Mouse (Mus musculus): ENCODE data around the gene Mamstr. TPM values are rescaled to one million over a fixed set of nuclear protein-coding genes. Genes with fewer than 3 reads are reported as not detected.
"Not testable (repeated sequence)": the region's sequence is repeated elsewhere in the genome, so short reads cannot be mapped to it uniquely, and the experiment has no call there.

Gene Mamstr
- polyA plus RNA-seq, 1 experiment from 2014 or later, result 11.4 TPM

GRCm38 (mm10) chr7:45642503-45643255, 2.9 kb downstream of the Mamstr start:
- H3K36me3 ChIP-seq, result no peaks in the 10 kb centered on the region
- H3K4me2 ChIP-seq (replicated peaks), result peak overlapping the region; percentile 80
- peak overlapping the region; percentile 55 for H3K4me3 ChIP-seq
- WGBS, result 32% methylated on average over 16 of the region's 16 CpGs
- H3K4me1 ChIP-seq, result peaks cover 42% of the 10 kb centered on the region
- H3K9ac ChIP-seq, result peak overlapping the region; percentile 84
- ATAC-seq (ENCODE audit: low FRiP score, low read depth), result no peak
- H3K27ac ChIP-seq, result peak overlapping the region; percentile 94
- H3K9me3 ChIP-seq, result no peaks in the 10 kb centered on the region
- H3K27me3 ChIP-seq, result no peaks in the 10 kb centered on the region

GRCm38 (mm10) chr7:45643441-45644178, 3.8 kb downstream of the Mamstr start:
- H3K4me2 ChIP-seq (replicated peaks), result peak overlapping the region; percentile 80
- H3K27ac ChIP-seq, result peak overlapping the region; percentile 94
- H3K9me3 ChIP-seq, result no peaks in the 10 kb centered on the region
- under 1% methylated on average over 28 of the region's 28 CpGs for WGBS
- H3K4me1 ChIP-seq, result peaks cover 35% of the 10 kb centered on the region
- H3K4me3 ChIP-seq, result peak overlapping the region; percentile 55
- H3K9ac ChIP-seq, result peak overlapping the region; percentile 84
- H3K27me3 ChIP-seq, result no peaks in the 10 kb centered on the region
- peak; percentile 91 for ATAC-seq (ENCODE audit: low FRiP score, low read depth)
- H3K36me3 ChIP-seq, result no peaks in the 10 kb centered on the region

- 4% methylated on average over 18 of the region's 18 CpGs for WGBS
- 0 out of 2 replicates have a peak, but pooled peaks have one; percentile 12 for ATAC-seq (ENCODE audit: low FRiP score, low read depth)
These were observed 4.4 kb downstream of the Mamstr start for GRCm38 (mm10) chr7:45644183-45644582.

GRCm38 (mm10) chr7:45644872-45645590, 5.3 kb downstream of the Mamstr start:
- no peaks in the 10 kb centered on the region for H3K9me3 ChIP-seq
- H3K4me2 ChIP-seq (replicated peaks), result peak overlapping the region; percentile 80
- H3K36me3 ChIP-seq, result no peaks in the 10 kb centered on the region
- H3K27ac ChIP-seq, result 0 out of 2 replicates have a peak overlapping the region, but pooled peaks have one; percentile 84
- 61% methylated on average over 6 of the region's 6 CpGs for WGBS
- H3K27me3 ChIP-seq, result no peaks in the 10 kb centered on the region
- no peak for ATAC-seq (ENCODE audit: low FRiP score, low read depth)
- H3K9ac ChIP-seq, result 0 out of 2 replicates have a peak overlapping the region, but pooled peaks have one; percentile 57
- H3K4me1 ChIP-seq, result peaks cover 35% of the 10 kb centered on the region
- peak overlapping the region; percentile 43 for H3K4me3 ChIP-seq

More at GRCm38 (mm10) chr7:45644183-45644582, 4.4 kb downstream of the Mamstr start:
- Histone ChIP-seq H3K4me1 (peaks cover 35% of the 10 kb centered on the region), H3K9ac (peak overlapping the region; percentile 57), H3K4me2 (replicated peaks) (peak overlapping the region; percentile 80), H3K4me3 (peak overlapping the region; percentile 43), H3K36me3 (no peaks in the 10 kb centered on the region), H3K27ac (peak overlapping the region; percentile 84), H3K27me3 (no peaks in the 10 kb centered on the region), H3K9me3 (no peaks in the 10 kb centered on the region)

GRCm38 (mm10) chr7:45645591-45645971, 5.8 kb downstream of the Mamstr start:
- Histone ChIP-seq H3K36me3 (no peaks in the 10 kb centered on the region), H3K27ac (no peak overlapping the region), H3K4me1 (peaks cover 35% of the 10 kb centered on the region), H3K4me3 (no peak overlapping the region), H3K27me3 (no peaks in the 10 kb centered on the region), H3K9ac (no peak overlapping the region), H3K9me3 (no peaks in the 10 kb centered on the region), H3K4me2 (replicated peaks) (no peak overlapping the region)
- no peak for ATAC-seq (ENCODE audit: low FRiP score, low read depth)
- WGBS, result 87% methylated on average over 7 of the region's 7 CpGs

GRCm38 (mm10) chr7:45646671-45647070, 6.9 kb downstream of the Mamstr start:
- Histone ChIP-seq H3K4me2 (replicated peaks) (no peak overlapping the region), H3K9ac (no peak overlapping the region), H3K36me3 (no peaks in the 10 kb centered on the region), H3K9me3 (no peaks in the 10 kb centered on the region), H3K4me1 (peaks cover 24% of the 10 kb centered on the region), H3K27me3 (no peaks in the 10 kb centered on the region), H3K4me3 (no peak overlapping the region), H3K27ac (no peak overlapping the region)
- 81% methylated on average over 4 of the region's 4 CpGs for WGBS
- no peak for ATAC-seq (ENCODE audit: low FRiP score, low read depth)

- no peak overlapping the region for H3K4me3 ChIP-seq
These were observed 9.6 kb downstream of the Mamstr start for GRCm38 (mm10) chr7:45649351-45649750.

GRCm38 (mm10) chr7:45650484-45650883, 10.7 kb downstream of the Mamstr start:
- H3K27me3 ChIP-seq; H3K36me3 ChIP-seq; H3K4me2 ChIP-seq (replicated peaks); ATAC-seq (ENCODE audit: low FRiP score, low read depth); H3K9ac ChIP-seq; H3K9me3 ChIP-seq; H3K27ac ChIP-seq; H3K4me1 ChIP-seq; H3K4me3 ChIP-seq: not testable (repeated sequence)
- WGBS, result 92% methylated on average over 20 of the region's 20 CpGs

More at GRCm38 (mm10) chr7:45649351-45649750, 9.6 kb downstream of the Mamstr start:
- WGBS, result 77% methylated on average over 8 of the region's 8 CpGs
- H3K9ac ChIP-seq, result no peak overlapping the region
- H3K27me3 ChIP-seq, result no peaks in the 10 kb centered on the region
- H3K4me1 ChIP-seq, result peaks cover 6% of the 10 kb centered on the region
- H3K27ac ChIP-seq, result no peak overlapping the region
- H3K4me2 ChIP-seq (replicated peaks), result no peak overlapping the region
- no peaks in the 10 kb centered on the region for H3K9me3 ChIP-seq
- H3K36me3 ChIP-seq, result no peaks in the 10 kb centered on the region
- ATAC-seq (ENCODE audit: low FRiP score, low read depth), result no peak

- WGBS, result 35% methylated on average over 17 of the region's 17 CpGs
These were observed 14.8 kb downstream of the Mamstr start for GRCm38 (mm10) chr7:45654424-45655047.

GRCm38 (mm10) chr7:45660746-45661478, 21.1 kb downstream of the Mamstr start:
- Histone ChIP-seq H3K9me3 (no peaks in the 10 kb centered on the region), H3K9ac (no peak overlapping the region), H3K27ac (no peak overlapping the region), H3K4me2 (replicated peaks) (no peak overlapping the region), H3K36me3 (no peaks in the 10 kb centered on the region), H3K4me1 (peaks cover 10% of the 10 kb centered on the region; the same call in 1 of the 2 replicates), H3K4me3 (no peak overlapping the region), H3K27me3 (no peaks in the 10 kb centered on the region)
- 78% methylated on average over 11 of the region's 11 CpGs for WGBS
- ATAC-seq (ENCODE audit: low FRiP score, low read depth), result no peak

More at GRCm38 (mm10) chr7:45654424-45655047, 14.8 kb downstream of the Mamstr start:
- ATAC-seq (ENCODE audit: low FRiP score, low read depth), result no peak; the same call in 1 of the 2 replicates
- peak overlapping the region; percentile 11; the same call in 1 of the 2 replicates for H3K4me3 ChIP-seq
- no peak overlapping the region for H3K27ac ChIP-seq
- H3K4me1 ChIP-seq, result peaks cover 12% of the 10 kb centered on the region; the same call in 1 of the 2 replicates
- no peaks in the 10 kb centered on the region for H3K36me3 ChIP-seq
- no peaks in the 10 kb centered on the region for H3K9me3 ChIP-seq
- no peaks in the 10 kb centered on the region for H3K27me3 ChIP-seq
- 0 out of 2 replicates have a peak overlapping the region, but pooled peaks have one; percentile 8 for H3K9ac ChIP-seq
- H3K4me2 ChIP-seq (replicated peaks), result peak overlapping the region; percentile 38

- H3K27ac ChIP-seq; H3K4me2 ChIP-seq (replicated peaks); H3K36me3 ChIP-seq; H3K9me3 ChIP-seq; H3K27me3 ChIP-seq; H3K4me1 ChIP-seq; H3K9ac ChIP-seq; ATAC-seq (ENCODE audit: low FRiP score, low read depth); H3K4me3 ChIP-seq: not testable (repeated sequence)
- 87% methylated on average over 6 of the region's 6 CpGs for WGBS
These were observed 21.9 kb downstream of the Mamstr start for GRCm38 (mm10) chr7:45661702-45662101.
